Mouse (Mus musculus): ENCODE data around the gene Tecrl. TPM values are rescaled to one million over a fixed set of nuclear protein-coding genes. Genes with fewer than 3 reads are reported as not detected.

Gene Tecrl
- polyA plus RNA-seq (2012; rRNA removed), result not detected in 2 replicates

DNA sequence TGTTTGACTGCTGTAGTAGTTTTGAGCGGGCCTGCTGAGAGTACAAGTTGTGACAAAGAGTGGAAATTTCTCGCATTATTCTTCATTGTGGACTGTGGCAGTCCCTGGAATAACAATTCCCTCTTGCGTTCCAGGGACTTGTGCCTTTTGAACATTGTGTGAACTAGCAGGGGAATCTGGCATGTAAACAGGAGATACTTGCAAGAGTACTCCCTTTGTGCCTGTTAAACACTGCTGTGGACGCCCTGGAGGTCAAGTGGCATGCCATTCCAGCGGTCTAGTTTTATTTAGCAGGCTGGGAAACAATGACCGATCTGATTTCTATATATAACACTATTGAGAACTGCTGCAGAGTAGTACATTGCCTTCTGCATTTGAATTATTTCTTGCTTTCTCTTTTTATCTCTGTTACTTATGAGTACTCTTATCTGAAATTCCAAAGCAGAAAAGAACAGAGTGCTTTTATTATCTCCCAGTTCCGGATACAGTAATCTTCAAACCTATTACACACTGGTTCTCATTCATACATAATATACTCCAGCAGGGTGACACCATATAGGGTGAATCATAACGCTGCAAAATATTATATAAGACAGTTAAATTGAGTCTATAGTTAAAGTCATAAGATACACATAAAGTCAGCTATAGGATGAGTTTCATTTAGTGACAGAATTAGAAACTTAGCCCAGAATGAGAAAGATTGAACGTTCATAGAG is at the start of gene Tecrl:
Tecrl (minus strand) TSS at position 350 of the 716 bp plus-strand sequence.
- no peaks in the 10 kb centered on the region for H3K4me1 ChIP-seq (ENCODE audit: control insufficient read depth, insufficient read depth, insufficient read length)
- H3K36me3 ChIP-seq (ENCODE audit: control insufficient read depth, insufficient read depth, low read length), result no peaks in the 10 kb centered on the region
- DNase-seq (ENCODE audit: low read depth in 1 of 2, low spot score in 2 of 2), result no peak
- H3K27me3 ChIP-seq (ENCODE audit: control insufficient read depth, insufficient read depth, low read length), result no peaks in the 10 kb centered on the region
- no peak within 1 kb of the TSS for H3K4me3 ChIP-seq (ENCODE audit: extremely low read depth, insufficient read depth, insufficient read length)
- no peak within 1 kb of the TSS for H3K27ac ChIP-seq (ENCODE audit: insufficient read depth, low read length)
- TF ChIP-seq CTCF (IDR thresholded peaks at IDR 0.05; ENCODE audit: extremely low read depth, insufficient read depth, insufficient read length, insufficient replicate concordance), result no peak
- no peak for TF ChIP-seq POLR2A (IDR thresholded peaks at IDR 0.05; ENCODE audit: low read depth, low read length)
- WGBS, result 61% methylated on average over 9 of the region's 9 CpGs

DNA sequence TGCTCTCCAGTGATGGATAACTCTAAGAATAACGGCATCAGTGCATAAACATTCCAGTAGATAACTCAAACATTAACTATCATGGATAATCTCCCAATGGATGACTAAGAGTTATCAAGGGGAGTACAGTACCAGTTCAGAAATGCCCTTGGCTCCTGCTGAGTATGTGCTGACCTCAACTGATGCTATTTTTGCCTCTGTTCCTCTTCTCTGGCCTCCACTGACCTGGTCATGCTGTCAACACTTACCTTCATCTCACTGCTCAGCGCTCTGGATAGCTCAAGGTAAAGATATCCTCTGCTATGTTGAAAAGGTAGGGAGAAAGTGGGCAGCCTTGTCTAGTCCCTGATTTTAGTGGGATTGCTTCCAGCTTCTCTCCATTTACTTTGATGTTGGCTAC is 30.0 kb upstream of the Tecrl start:
- 79% methylated on average over 2 of the region's 2 CpGs for WGBS
- DNase-seq (ENCODE audit: low read depth in 1 of 2, low spot score in 2 of 2), result no peak
- Histone ChIP-seq H3K36me3 (ENCODE audit: control insufficient read depth, insufficient read depth, low read length) (no peaks in the 10 kb centered on the region), H3K4me1 (ENCODE audit: control insufficient read depth, insufficient read depth, insufficient read length) (no peaks in the 10 kb centered on the region), H3K27me3 (ENCODE audit: control insufficient read depth, insufficient read depth, low read length) (no peaks in the 10 kb centered on the region), H3K27ac (ENCODE audit: insufficient read depth, low read length) (no peak overlapping the region), H3K4me3 (ENCODE audit: extremely low read depth, insufficient read depth, insufficient read length) (no peak overlapping the region)
- TF ChIP-seq CTCF (IDR thresholded peaks at IDR 0.05; ENCODE audit: extremely low read depth, insufficient read depth, insufficient read length, insufficient replicate concordance) (no peak), POLR2A (IDR thresholded peaks at IDR 0.05; ENCODE audit: low read depth, low read length) (no peak)

DNA sequence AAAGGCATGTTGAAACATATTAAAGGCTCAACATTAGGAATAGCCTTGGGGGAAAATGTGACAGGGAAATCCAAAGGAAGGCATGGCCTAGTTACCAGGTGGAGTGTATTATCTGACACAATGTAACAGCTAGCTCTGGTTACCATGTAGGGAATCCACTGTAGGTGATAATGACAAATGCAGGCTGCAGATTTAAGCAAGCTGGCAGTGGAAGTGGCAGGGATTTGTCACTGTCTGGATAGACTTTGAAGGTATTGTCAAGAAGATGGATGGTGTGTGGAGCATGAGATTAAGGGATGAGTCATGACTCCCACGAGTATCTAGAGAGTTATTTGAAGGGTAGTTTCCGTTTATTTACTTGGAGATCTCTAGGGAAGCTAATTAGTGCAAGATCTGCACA is 3.4 kb downstream of the Tecrl start:
- H3K27ac ChIP-seq (ENCODE audit: insufficient read depth, low read length), result no peak overlapping the region
- no peaks in the 10 kb centered on the region for H3K27me3 ChIP-seq (ENCODE audit: control insufficient read depth, insufficient read depth, low read length)
- no peak for DNase-seq (ENCODE audit: low read depth in 1 of 2, low spot score in 2 of 2)
- TF ChIP-seq CTCF (IDR thresholded peaks at IDR 0.05; ENCODE audit: extremely low read depth, insufficient read depth, insufficient read length, insufficient replicate concordance) (no peak), POLR2A (IDR thresholded peaks at IDR 0.05; ENCODE audit: low read depth, low read length) (no peak)
- no peak overlapping the region for H3K4me3 ChIP-seq (ENCODE audit: extremely low read depth, insufficient read depth, insufficient read length)
- 27% methylated on average over 2 of the region's 2 CpGs for WGBS
- no peaks in the 10 kb centered on the region for H3K36me3 ChIP-seq (ENCODE audit: control insufficient read depth, insufficient read depth, low read length)
- no peaks in the 10 kb centered on the region for H3K4me1 ChIP-seq (ENCODE audit: control insufficient read depth, insufficient read depth, insufficient read length)

DNA sequence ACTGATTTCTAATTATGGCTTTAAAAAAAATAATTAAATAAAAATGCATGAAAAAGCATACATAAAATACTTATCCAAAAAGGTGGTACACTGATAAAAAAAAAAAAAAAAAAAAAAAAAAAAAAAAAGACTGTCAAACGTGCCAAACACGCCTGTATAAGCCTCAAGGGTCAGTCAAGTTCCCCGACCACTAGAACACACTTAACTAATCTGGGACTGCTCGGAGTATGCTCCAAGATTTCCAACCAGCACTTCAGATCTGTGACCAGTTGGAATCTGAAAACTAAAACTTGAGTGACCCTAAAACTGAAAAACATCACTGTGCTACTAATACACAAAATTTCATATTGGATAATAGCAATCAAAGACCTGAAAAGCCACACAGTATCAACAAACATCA is 15.9 kb downstream of the Tecrl start:
- H3K36me3 ChIP-seq (ENCODE audit: control insufficient read depth, insufficient read depth, low read length), result no peaks in the 10 kb centered on the region
- no peaks in the 10 kb centered on the region for H3K27me3 ChIP-seq (ENCODE audit: control insufficient read depth, insufficient read depth, low read length)
- H3K4me3 ChIP-seq (ENCODE audit: extremely low read depth, insufficient read depth, insufficient read length), result no peak overlapping the region
- no peaks in the 10 kb centered on the region for H3K4me1 ChIP-seq (ENCODE audit: control insufficient read depth, insufficient read depth, insufficient read length)
- 76% methylated on average over 4 of the region's 4 CpGs for WGBS
- no peak overlapping the region for H3K27ac ChIP-seq (ENCODE audit: insufficient read depth, low read length)
- TF ChIP-seq POLR2A (IDR thresholded peaks at IDR 0.05; ENCODE audit: low read depth, low read length) (no peak), CTCF (IDR thresholded peaks at IDR 0.05; ENCODE audit: extremely low read depth, insufficient read depth, insufficient read length, insufficient replicate concordance) (no peak)
- DNase-seq (ENCODE audit: low read depth in 1 of 2, low spot score in 2 of 2), result no peak

DNA sequence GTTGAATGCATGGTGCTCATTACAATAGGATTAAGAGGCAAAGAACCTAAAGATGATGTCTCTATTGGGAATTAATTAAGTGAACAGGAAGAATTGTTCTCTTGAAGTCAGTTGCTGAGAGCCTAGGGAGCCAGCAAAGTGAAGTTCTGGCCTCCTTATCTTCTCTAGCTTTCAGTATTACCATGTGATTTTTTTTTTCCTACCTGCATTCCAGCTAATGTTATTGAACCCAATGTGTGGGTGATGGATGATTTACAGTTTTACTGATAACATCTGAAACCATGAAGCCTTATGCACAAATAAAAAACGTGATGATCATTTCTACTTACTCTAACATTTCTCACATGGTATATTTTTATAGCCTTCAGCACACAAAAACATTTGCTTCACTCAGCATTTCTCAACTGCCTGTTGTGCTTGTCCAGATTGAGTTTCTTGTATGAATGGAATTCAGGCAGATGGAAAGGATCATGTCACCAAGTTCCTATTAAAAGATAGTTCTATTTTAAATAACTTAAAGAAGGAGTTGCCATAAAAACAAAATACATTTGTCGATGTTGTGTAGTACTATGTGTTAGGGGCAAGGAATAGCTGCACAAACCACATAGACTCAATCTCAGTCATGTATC is 87.7 kb downstream of the Tecrl start:
- TF ChIP-seq POLR2A (IDR thresholded peaks at IDR 0.05; ENCODE audit: low read depth, low read length) (no peak), CTCF (IDR thresholded peaks at IDR 0.05; ENCODE audit: extremely low read depth, insufficient read depth, insufficient read length, insufficient replicate concordance) (no peak)
- DNase-seq (ENCODE audit: low read depth in 1 of 2, low spot score in 2 of 2), result no peak
- H3K36me3 ChIP-seq (ENCODE audit: control insufficient read depth, insufficient read depth, low read length), result no peaks in the 10 kb centered on the region
- H3K4me3 ChIP-seq (ENCODE audit: extremely low read depth, insufficient read depth, insufficient read length), result no peak overlapping the region
- whole genome bisulfite sequencing, result 65% methylated on average over 2 of the region's 2 CpGs
- H3K27me3 ChIP-seq (ENCODE audit: control insufficient read depth, insufficient read depth, low read length), result no peaks in the 10 kb centered on the region
- no peak overlapping the region for H3K27ac ChIP-seq (ENCODE audit: insufficient read depth, low read length)
- H3K4me1 ChIP-seq (ENCODE audit: control insufficient read depth, insufficient read depth, insufficient read length), result no peaks in the 10 kb centered on the region

DNA sequence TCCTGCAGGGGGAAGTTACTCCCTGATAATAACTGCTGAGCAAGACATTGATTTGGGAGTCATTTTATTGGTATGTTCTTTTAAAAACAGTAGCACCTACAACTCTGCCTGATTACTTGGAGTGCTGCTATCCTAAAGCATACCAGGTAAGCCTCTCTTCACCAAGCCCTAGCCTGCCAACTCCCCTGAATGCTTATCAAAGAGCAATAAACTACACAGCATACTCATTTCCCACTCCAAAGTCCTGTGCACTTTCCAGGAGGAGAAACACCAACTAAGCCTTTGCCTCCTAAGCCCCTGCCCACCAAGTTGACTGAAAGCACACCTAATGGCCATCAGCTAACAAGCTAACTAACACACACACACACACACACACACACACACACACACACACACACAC is 94.9 kb downstream of the Tecrl start:
- Histone ChIP-seq H3K27me3 (ENCODE audit: control insufficient read depth, insufficient read depth, low read length) (no peaks in the 10 kb centered on the region), H3K27ac (ENCODE audit: insufficient read depth, low read length) (no peak overlapping the region), H3K4me1 (ENCODE audit: control insufficient read depth, insufficient read depth, insufficient read length) (no peaks in the 10 kb centered on the region), H3K4me3 (ENCODE audit: extremely low read depth, insufficient read depth, insufficient read length) (no peak overlapping the region), H3K36me3 (ENCODE audit: control insufficient read depth, insufficient read depth, low read length) (no peaks in the 10 kb centered on the region)
- DNase-seq (ENCODE audit: low read depth in 1 of 2, low spot score in 2 of 2), result no peak
- TF ChIP-seq CTCF (IDR thresholded peaks at IDR 0.05; ENCODE audit: extremely low read depth, insufficient read depth, insufficient read length, insufficient replicate concordance) (no peak), POLR2A (IDR thresholded peaks at IDR 0.05; ENCODE audit: low read depth, low read length) (no peak)

DNA sequence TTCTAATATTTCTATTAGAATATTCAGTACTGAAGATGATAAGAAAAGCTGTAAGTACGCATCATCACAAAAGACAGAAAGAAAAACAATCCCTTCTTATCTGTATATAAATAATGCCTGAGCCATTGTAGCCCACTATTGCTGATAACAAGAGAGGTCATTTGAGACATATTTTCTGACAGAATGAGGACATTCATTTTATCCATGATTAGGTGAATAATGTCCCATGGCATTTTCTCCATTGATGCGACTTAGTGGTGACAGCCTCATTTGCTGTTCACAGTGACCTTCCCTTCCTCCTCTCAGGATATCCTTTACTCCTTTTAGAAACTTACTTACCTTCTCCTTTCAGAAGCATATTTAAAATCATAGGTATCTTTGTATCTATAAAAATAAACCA is 100.9 kb downstream of the Tecrl start:
- Histone ChIP-seq H3K4me1 (ENCODE audit: control insufficient read depth, insufficient read depth, insufficient read length) (no peaks in the 10 kb centered on the region), H3K36me3 (ENCODE audit: control insufficient read depth, insufficient read depth, low read length) (no peaks in the 10 kb centered on the region), H3K27me3 (ENCODE audit: control insufficient read depth, insufficient read depth, low read length) (no peaks in the 10 kb centered on the region), H3K4me3 (ENCODE audit: extremely low read depth, insufficient read depth, insufficient read length) (no peak overlapping the region), H3K27ac (ENCODE audit: insufficient read depth, low read length) (no peak overlapping the region)
- TF ChIP-seq POLR2A (IDR thresholded peaks at IDR 0.05; ENCODE audit: low read depth, low read length) (no peak), CTCF (IDR thresholded peaks at IDR 0.05; ENCODE audit: extremely low read depth, insufficient read depth, insufficient read length, insufficient replicate concordance) (no peak)
- DNase-seq (ENCODE audit: low read depth in 1 of 2, low spot score in 2 of 2), result no peak
- WGBS, result 89% methylated on average over 2 of the region's 2 CpGs

All from spleen, adult 2 months (tissue).